Mouse (Mus musculus) layer of hippocampus, adult 9-11 months (tissue): ENCODE measurements around the gene Slc5a10.
A peak's percentile ranks its signal among the peaks of the same experiment; 100 is the strongest.

Experiments used
- DNase-seq: peaks from one replicate; pipeline ENCODE4 v3.0.0; 2022

Slc5a10 gene

DNA sequence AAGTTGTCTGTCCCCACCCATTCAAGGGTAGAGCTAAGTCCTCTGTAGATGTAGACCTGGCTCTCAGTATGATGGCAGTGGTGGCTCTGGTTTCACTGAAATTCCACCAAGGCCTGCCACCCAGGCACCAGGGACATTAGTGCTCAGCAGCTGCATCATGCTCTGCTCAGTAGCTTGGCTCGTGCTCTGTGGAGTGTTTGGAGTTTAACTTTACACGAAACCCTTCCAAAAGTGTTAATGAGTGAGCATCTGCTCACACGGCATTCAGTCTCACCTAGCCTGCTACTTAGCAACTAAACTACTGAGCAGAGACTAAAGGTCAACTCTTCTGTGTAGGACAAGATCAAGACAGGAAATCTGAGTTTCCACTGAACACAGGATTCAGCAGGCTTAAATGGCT lies at the start of gene Slc5a10:
Gene Slc5a10 (minus strand): TSS at position 191 of the 400 bp plus-strand sequence.
- no peak for DNase-seq

DNA sequence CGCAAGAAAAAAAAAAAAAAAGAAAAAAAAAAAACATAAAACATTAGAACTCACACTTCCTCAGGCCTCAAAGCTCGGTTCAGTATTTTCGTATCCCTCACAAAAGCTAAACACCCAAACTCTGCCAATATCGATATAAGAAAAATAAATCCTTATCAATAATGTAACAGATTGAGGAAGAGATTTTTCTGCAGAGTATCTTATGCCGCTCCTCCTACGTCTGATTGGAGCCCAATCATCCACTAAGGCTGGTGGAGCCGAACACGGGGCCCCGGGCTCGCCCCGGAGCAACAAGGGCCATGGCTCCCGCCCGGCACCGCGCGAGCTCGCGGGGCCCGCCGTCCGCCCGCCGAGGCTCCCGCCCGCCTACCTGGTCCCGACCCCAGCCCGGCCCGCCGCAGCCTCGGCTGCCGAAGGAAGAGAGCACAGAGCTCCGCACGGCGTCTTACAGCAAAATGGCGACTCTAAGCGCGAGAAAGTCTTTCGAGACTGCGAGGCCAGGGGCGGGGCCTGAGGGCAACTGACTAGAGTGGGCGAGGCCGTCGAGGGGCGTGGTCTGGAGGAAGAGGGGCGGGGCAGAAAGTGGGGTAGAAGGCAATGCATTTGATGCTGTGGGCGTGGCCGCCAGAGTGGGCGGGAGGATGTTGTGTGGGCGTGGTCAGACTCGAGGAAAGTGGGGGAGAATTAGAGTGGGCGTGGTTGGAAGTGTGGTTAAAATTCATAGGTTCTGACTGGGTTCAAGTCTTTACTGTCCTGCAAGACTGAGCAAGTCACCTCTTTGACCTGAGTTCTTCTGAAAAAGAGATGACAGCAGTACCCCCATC lies 41.2 kb upstream of the Slc5a10 start, which contains the start of gene Prpsap2:
Gene Prpsap2 (minus strand): TSS at position 505 of the 824 bp plus-strand sequence.
- peak; percentile 98 for DNase-seq

DNA sequence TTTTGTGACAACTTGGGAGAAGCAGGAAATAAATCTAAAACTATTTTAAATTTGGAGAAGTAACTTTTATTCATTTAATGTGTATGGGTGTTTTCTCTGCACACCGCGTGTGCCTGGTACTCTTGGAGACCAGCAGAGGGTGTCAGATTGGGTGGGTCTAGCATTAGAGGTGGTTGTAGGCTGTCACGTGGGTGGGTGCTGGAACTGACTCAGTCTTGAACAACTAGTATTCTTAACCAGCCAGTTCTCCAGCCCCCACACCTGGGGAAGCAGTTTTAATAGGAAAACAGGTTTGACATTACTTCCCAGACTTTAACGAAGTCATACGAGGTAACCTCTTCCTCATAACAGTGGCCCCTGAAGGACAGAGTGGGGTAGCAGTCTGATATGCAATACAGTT lies 39.9 kb upstream of the Slc5a10 start:
- DNase-seq, result peak; percentile 45

DNA sequence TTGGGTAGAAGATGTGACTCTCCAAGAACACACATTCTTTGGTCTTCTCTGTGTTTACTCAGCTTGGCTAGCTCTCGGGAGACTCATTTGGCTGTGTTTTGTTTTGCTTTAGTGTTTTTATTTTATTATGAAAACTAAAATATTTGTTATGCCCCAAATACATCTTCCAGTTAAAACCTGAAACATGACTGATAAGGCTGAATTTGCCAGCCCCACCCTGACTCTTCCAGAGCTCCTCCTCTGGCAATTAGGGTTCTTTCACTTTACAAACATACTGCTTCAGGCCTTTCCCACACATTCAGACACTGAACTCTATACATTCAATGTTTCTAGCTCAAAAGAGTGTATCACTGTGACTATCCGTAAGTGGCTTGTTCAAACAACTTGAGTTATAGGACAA lies 36.5 kb upstream of the Slc5a10 start:
- no peak for DNase-seq

DNA sequence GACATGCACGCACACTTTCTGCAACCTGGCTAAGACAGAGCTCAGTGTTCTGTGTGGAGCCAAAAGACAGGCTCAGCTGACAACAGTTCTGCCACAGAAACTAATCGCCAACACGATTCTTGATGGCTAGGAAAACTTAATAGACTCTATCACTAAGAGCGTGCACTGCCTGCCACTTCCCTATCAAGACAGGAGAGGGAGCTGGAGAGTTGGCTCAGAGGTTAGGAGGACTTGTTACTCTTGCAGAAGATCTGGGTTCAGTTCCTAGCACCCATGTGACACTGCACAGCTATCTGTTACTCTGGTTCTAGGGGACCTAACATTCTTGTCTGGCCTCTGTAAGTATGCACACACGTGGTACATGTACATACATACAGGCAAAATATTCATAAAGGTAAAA lies 31.0 kb upstream of the Slc5a10 start:
- no peak for DNase-seq

DNA sequence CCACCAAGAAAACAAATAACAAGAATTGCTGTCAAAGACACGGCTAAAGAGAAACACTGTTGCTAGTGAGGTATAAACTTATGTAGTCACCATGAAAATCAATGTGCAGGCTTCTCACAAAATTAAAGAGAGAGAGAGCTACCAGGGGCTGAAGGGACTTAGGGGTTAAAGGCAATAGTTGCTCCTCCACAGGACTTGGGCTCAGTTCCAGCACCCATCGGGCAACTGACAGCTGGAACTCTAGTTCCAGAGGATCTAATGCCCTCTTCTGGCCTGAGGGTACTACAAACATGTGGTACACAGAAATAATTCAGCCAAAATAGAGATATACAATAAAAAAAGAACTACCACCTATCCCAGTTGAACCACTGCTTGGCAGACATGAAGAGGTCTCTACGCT lies 26.5 kb upstream of the Slc5a10 start:
- DNase-seq, result no peak

DNA sequence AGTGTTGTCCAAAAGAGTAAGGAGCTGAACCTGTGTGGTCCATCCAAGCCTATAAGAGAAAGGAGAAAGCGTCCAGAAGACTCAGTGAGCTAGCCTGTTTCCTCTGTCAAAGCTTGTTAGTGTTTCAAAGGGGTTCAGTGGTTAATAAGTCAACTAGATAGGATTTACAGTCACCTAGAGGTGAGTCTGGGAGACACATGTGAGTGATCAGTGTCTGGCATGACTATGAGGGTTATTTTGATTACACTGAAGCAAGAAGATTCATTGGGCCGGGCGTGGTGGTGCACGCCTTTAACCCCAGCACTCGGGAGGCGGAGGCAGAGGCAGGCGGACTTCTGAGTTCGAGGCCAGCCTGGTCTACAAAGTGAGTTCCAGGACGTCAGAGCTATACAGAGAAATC lies 25.2 kb upstream of the Slc5a10 start:
- DNase-seq, result no peak

DNA sequence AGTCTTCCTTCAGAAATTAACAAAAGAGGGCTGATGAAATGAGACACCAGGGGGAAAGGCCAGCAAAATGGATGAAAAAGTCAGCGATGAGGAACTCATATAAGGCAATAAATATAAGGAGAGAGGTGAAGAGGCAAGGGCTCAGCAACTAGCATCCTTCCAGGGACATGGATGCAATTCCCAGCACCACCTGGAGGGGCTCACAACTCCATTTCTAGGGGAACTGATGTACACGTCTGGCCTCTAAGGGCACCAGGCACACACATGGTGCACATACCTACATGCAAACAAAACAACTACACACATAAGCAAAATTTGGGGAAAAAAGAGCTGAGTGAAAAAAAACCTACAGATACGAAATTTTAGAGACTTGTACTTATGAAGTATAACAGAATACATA lies 23.8 kb upstream of the Slc5a10 start:
- DNase-seq, result no peak

DNA sequence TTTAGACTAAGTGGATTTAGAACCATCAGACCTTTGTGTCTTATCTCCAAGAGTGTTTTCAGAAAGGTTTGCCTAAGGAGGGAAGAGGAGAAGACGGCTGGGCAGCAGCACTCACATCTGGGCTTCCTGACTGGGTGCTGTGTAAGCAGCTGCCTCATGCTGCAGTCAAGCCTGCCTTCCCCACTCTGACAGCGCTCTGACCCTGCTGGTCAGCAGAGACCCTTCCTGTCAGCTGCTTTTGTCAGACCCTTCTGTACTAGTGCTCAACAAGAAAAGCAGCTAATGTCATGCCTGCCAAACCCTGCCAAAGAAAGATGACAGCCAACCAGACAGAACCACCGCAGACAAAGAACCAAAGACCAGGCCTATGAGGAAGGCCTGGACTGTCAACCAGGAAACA lies 23.1 kb upstream of the Slc5a10 start:
- DNase-seq, result peak; percentile 41

DNA sequence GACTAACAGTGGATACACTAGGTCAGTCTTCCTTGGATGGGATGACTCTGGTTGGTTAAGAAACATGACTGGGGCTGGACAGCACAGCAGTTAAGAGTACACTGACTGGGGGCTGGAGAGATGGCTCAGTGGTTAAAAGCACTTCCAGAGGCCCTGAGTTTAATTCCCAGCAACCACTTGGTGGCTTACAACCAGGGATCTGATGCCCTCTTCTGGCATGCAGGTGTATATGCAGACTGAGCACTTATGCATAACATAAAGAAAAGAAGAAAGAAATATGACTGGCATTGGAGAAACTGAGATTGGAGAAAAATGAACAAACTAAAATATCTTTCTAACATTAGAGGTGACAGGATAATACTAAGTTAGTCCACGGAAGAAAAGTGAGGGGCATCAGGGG lies 19.9 kb upstream of the Slc5a10 start:
- DNase-seq, result no peak

DNA sequence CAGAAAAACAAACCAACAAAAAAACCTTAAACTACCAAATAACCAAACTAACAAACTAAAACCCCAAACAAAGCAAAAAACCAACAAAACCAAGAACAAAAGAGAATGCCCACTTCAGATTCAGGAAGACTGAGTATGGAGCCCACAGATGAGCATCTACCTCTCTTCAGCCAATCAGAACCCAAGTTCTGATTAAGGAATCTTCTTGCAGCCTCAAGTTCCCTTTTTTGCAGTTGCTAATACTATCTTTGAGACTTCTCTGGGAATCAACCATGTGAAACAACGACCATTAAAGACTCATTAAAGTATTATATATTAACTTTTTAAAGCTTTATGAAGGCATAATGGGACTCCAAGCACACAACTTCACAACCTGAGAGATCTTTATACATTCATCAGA lies 16.7 kb upstream of the Slc5a10 start:
- no peak for DNase-seq

DNA sequence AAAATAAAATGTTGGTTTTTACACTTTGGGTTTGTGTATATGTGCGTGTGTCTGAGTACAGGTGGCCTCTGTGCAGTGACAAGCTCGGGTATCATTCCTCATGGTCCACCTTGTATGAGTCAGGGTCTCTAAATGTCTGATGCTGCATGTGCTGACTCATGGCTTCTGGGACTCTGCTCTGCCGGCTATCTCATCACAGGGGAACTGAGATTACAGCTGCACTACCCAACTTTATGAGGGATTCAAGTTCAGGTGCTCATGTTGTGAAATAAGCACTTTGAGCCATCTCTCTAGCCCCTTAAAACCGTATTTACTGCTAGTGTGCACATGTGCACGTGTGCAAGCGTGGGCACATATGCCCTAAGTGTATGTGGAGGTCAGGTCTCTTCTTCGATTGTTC lies 12.0 kb upstream of the Slc5a10 start:
- no peak for DNase-seq

DNA sequence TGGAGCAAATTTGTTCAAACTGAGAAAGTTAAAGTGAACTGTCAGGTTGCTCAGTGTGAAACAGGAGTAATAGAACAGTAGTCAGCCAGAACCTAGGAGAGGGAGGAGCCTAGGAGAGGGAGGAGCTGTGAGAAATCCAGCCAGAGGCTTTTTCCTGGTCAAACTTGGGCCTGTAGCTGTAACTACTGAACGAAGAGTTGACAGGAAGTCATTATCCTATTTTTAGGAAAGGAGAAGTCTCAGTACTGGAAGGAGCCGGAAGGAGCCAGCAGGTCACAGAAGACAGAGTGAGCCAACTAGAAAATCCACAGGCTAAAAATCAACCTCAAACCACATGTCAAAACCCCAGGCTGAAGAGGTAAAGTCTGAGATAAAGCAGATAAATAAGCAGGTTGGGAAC lies 7.4 kb upstream of the Slc5a10 start:
- DNase-seq, result peak; percentile 59

DNA sequence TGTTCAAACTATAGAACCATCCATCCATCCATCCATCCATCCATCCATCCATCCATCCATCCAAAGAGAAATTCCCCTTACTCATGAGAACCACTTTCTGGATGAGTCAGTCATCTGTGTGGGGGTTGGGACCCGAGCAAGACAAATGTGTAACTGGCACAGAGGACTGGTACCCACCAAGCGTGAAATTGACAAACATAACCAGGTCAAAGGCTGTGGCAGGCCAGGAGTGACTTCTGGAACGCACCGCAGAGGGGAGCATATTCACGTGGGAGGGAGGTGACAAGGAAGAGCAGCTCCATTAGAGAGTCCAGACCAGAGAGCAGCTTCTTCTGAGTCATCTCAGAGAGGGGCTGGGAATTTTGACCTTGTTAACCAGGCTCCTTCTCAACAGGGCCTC lies 1.5 kb upstream of the Slc5a10 start:
- no peak for DNase-seq

DNA sequence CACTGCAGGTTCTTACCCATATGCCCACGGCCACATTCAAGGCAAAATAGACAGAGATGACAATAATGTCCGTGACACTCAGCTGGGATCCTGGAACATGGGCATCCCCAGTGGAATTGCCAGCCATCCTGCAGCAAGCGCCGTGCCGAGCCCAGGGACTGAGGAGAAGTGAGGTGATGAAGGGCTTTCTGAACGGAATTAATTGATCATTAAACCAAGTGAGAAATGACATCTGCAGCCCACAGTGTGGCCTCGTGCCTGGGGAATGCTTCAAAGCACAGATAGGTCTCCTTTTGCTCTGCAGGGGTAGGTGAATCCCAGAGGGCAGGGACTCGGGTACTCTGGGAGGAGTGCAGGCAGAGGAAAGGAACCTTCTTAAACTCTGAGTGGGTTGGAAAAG lies 800 bp downstream of the Slc5a10 start:
- no peak for DNase-seq

DNA sequence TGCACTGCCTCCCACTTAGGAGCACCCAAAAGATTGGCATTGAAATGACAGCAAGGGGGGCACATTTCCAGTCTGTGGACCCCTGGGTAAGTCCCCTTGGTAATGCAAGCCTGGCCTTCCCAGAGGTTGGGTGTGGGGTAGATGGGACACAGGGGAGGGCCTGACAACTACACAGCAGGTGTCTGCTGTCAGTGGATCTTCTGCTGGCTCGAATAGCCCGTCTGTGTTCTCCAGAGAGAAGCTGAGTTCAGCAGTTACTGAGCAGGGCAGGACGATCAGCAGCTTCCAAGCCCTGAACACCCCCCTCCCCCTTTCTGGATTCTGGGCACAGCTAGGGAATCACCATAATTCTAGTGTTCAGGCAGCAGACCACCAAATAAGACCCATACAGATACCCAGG lies 1.2 kb downstream of the Slc5a10 start:
- DNase-seq, result no peak

DNA sequence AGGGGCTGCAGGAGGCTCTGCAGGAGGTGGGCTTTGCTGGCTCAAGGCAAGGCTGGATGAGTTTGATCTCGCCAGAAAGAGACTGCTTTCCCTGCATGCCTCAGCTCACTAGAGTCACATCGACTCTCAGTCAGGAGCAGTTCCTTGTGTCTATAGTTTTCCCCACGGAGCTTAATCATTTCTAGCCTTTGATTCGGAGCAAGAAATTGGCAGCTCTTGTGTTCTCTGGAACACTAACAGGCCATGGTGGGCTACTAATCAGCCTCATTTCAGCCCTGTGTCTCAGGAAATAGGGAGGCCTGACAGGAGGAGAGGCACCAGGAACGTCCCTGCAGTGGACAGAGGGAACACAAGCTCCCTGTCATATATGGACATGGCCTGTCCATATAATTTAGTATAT lies 2.6 kb downstream of the Slc5a10 start:
- no peak for DNase-seq

DNA sequence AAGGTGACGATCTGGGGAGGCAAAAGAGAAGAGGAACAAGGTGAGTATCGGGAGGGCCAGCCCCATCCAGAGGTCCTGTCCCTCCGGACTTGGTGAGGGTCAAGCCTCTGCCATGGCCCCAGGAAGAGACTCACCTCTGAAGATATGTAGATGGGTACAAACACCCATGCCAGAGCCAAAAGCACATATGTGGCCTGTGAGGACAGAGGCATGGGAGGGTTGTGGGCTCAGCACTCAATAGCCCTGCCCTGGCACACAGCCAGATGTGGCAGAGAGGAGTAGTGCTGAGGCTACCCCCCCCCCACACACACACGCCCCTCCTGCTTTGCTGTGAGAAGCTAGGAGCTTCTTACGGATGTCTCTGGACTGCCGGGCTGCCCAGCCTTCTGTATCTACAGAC lies 5.5 kb downstream of the Slc5a10 start:
- DNase-seq, result no peak

DNA sequence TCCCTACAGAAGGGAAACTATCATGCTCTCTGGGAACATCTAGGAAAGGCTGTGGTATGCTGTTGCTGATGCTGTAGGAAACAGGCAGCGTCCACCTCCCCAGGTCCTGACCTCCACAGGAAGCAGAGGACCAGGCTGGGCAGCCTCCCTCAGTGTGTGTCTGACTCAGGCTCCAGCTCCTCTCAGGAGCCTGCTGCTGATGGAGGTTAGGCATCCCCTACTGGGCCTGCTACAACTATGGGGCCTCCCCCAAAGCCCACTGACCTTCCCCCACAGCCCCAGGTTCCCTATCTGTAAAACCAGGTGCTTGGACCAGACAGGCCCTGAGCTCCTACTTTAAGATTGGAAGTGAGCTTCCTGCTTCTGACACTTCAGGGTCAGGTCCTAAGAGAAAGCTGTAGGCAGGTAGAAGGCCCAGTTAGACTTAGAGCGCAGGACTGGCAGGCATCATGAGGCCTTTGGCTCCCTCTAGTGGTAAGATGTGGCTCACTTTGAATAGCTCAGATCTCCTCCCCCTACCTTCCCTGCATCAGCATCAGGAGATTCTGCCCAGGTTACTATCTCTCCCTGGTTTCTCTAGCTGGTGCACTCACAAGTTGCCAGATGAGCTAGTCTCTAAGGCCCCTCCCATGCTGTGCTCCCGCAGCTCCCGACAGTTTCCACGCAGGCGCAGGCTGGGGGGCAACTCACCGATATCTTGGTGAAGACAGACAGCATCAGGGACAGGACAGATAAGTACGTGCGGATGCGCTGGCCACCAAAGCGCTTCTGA lies 6.1 kb downstream of the Slc5a10 start:
- DNase-seq, result peak; percentile 71

DNA sequence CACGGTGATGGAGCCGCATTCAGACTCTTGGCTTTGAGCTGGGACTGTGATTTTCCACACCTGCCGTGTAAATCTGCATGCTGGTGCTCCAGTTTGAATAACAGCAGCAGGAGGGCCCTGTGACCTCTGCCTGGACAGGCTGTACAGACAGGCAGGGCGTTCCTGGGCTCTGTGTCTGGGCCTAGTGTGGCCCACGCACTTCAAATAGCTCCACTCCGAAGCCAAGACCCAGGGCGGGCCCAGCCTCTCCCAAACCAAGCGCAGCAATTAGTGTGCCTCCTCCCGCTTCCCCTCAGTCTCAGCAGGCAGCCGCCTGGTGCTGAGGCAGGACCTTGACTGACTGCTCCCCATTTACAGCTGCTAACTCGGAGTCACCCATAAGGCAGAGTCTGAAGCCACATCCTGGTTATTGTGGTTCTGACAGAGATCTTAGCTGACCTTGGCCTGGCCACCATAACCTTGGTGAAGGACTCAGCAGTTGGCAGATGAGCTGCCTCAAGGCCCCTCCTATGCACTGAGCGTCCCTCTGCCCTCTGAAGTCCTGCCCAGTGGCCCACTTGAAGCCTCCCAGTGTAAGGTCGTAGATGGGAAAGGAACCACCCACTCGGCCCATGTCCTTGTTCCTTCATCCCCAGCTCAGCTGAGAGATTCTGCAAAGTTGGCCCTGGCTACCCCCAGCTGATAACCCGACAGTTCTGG lies 7.3 kb downstream of the Slc5a10 start:
- no peak for DNase-seq

DNA sequence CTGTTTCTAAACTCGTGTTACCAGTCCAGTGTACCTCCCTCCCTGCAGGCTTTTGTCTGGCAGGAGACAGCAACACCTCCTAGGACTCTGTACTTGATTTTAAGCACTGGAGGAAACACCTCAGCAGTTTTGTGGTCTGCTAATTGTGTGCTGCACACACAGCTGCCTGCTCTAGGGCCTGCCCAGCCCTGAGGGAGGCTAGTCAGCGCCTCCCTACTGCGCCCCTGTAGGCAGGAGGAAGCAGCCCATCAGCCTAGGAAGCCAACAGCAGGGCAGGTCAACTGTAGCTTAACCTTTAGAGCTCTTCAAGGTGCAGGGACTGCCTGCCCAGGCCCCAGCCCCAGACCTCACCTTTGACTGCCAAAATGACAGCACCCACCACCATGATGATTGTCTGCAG lies 11.7 kb downstream of the Slc5a10 start:
- DNase-seq, result no peak

DNA sequence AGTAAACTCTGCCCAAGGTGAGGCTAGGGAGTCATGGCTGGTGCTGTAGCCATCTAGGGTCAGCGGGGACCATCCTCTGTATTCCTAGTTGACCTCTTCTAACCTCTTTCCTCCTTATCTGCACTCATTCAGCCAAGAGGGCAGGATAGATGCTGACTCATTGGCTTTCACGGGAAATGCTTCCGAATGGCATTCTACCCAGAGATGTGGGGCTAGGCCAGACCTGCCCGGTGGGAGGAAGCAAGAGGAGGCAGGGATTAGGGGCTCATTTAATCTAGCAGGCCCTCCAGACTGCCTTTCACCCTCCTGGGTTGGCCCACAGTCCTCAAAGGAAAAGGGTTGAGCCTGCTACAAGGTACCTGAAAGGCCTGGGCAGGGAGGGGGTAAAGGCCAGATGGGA lies 14.4 kb downstream of the Slc5a10 start:
- DNase-seq, result no peak

DNA sequence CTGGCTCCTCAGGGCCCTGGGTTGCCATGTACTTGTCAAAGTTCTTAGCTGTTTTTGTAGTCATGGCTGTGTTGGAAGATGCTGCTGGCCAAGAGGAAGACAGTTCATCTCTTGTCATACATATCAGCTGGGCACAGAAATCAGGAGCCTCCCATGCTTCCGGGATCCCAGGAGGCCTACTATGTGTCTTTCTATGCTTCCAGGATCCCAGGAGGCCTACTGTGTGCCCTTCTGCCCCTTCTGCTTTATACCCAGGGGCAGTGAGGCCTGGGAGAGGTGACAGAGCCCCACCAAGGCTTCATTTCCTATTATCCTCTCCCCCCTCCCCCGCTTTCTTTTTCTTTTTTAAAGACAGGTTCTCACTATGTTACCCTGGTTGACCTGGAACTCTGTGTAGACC lies 15.0 kb downstream of the Slc5a10 start:
- DNase-seq, result no peak

DNA sequence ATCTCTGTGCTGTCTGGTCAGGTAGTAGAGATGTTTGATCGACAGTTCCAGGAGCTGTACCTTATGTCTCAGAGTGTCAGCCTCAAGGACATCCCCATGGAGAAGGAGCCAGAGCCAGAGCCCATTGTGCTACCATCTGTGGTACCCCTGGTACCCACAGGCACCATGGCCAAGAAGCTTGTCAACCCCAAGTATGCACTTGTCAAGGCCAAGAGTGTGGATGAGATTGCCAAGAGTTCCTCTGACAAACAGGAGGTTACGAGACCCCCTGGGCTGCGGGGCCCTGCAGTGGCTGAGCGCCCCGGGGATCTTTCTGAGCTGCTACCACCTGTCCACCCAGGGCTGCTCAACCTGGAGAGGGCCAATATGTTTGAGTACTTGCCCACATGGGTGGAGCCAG lies 18.1 kb downstream of the Slc5a10 start:
- no peak for DNase-seq
